Mouse (Mus musculus): ENCODE data around the gene Gbx1.

Gbx1 gene

GRCm38 (mm10) chr5:24477909-24478308 lies 49.1 kb downstream of the Gbx1 start:
- no peak for DNase-seq (ENCODE audit: low read depth, low spot score)

DNA sequence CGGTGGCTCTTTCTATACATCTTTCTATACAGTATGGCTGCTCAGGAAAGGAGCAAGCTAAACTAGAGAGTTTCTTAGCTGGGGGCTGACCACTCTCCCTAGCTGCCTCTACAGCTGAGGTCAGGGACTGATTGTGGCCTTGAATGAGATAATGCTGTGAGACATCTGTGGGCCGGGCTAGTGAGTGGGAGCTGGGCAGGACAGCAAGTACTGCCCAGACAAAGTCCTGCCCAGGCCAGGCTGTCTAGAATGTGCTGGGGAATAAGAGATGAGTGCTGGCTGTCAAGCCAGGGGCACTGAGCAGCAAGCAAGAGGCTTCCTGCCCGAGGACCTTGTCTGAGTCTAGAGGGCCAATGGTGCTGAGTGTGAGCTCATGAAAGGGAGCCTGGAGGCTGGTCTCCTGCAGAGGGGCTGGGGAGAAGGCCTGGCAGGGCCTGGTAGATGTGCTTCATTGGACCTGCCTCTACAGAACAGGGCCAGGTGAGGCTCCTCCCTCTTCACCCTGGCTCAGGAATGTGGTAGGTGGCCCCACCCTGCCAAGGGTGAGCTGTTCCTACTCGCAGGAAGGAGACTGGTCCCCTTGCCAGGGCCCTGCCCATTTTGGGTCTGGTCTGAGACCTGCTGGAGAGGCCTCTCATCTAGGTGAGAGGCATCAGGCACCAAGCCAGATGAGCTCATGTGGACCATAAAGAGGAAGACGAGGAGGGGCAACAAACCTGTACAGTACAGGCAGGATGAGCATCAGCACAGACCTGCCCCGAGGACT lies 51.3 kb downstream of the Gbx1 start:
- no peak for DNase-seq (ENCODE audit: low read depth, low spot score)

- DNase-seq (ENCODE audit: low read depth, low spot score): no peak
Measured at GRCm38 (mm10) chr5:24474723-24475261, 52.2 kb downstream of the Gbx1 start.

GRCm38 (mm10) chr5:24474025-24474722 lies 52.8 kb downstream of the Gbx1 start:
- DNase-seq (ENCODE audit: low read depth, low spot score): no peak

DNA sequence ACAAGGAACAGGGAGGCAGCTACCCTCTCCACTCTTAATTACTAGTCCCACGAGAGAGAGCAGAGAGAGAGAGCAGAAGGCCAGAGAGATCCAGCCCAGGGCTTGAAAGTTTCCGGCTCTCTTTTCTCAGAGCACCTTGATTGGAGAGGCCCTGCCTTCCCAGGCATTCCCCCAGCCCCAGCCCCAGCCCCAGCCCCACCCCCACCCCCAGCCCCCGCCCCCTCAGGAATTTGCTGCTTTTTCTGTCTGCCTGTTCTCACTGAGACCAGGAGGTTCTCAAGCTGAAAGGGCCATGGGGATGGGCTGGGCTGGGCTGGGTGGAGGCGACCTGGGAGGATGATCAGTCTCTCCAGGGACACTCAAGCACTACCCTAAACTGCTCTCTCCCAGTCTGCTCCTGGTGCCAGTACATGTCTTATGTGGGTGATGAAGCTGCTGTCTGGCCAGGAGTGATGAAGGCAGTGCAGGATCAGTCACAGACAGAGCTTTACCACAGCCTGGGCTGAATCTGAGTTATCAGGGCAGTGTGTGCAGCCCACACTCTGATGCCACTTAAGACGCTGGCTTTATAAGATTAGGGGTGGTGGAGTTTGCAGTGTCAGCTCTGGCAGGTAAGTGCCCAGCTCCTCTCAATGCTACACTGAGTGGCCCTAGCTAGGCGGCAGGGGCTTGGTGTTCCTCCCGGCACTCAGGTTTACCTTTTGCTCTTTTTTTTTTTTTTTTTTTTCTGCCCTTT lies 54.0 kb downstream of the Gbx1 start:
- no peak for DNase-seq (ENCODE audit: low read depth, low spot score)

DNA sequence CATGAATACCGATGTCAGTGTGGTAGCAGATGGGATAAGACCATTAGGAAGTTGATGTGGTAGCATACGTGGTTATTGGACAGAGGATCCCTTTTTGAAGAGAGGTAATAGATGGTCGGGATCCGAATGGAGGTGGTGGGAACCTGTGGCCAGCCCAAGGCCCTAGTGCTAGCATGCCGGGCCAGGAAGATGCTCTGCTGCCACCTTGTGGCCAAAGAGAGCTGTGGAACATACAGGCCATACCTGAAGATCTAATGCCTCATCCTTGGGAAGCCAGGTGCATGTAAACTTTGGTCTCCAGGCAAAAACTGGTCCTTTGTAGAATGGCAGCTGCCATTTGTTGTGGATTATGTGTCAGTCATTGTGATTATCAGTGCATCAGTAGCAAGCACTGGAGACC lies 56.4 kb downstream of the Gbx1 start:
- DNase-seq (ENCODE audit: low read depth, low spot score): no peak

GRCm38 (mm10) chr5:24466762-24467161 lies 60.2 kb downstream of the Gbx1 start:
- no peak for DNase-seq (ENCODE audit: low read depth, low spot score)

DNA sequence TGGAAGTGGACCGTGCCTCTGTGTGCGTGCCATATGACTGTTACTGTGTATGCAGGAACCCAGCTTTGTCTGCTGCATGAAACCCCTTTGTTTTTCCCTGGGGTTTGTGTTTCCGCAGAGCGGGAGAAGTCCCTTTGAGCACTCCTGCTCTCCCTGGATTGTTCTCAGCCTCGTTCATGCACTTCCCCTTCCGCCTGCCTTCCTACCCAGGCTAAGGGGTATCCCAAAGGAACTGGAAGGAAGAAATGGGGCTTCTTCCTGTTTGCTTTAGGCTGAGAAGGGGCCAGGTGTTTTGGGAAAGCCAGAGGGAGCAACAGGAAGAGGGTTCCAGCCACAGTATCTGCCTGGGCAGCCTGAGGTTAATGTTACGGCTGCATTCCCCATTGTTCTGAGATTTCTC lies 71.4 kb downstream of the Gbx1 start:
- no peak for DNase-seq (ENCODE audit: low read depth, low spot score)

GRCm38 (mm10) chr5:24455076-24455475 lies 71.9 kb downstream of the Gbx1 start:
- DNase-seq (ENCODE audit: low read depth, low spot score): no peak

- no peak for DNase-seq (ENCODE audit: low read depth, low spot score)
Measured at GRCm38 (mm10) chr5:24453985-24454303, 73.1 kb downstream of the Gbx1 start.

GRCm38 (mm10) chr5:24453283-24453984 lies 73.6 kb downstream of the Gbx1 start:
- no peak for DNase-seq (ENCODE audit: low read depth, low spot score)
